Mouse (Mus musculus): Measurements from ENCODE around the gene Slc30a2.

DNA sequence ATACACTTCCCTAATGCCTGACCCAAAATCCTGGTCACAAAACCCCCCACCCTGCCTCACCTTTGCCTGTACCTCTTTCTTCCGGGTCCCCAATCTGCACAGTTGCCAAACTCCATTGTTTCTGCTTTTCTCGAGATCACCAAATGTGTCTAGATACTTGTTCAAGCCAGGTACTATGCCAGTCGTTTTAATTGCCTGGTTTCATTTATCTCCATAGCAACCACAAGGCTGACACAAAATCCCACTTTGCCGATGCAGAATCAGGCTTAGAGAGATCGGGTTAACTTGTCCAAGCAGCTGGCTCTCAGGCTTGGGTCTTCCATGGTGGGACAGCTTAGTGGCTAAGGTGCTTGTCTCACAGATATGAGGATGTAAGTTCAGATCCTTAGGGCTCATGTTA lies 57.2 kb downstream of the Slc30a2 start:
- no peak for TF ChIP-seq CTCF (IDR thresholded peaks at IDR 0.05)
- no peak for TF ChIP-seq EP300 (IDR thresholded peaks at IDR 0.05)

Data from lung, postnatal 0 days (tissue).